Mouse (Mus musculus) olfactory bulb, adult 2 months (tissue): ENCODE data around the gene Sar1a.

Experiments used
- CTCF ChIP-seq: fragments of 200-500 bp; IDR thresholded peaks from 2 replicates; pipeline ENCODE4 v1.5.1; 2012; ENCODE audit warnings: low read depth, mild to moderate bottlenecking, low read length, moderate library complexity; ENCODE audit not compliant: insufficient read depth
- POLR2A ChIP-seq: fragments of 200-500 bp; IDR thresholded peaks from 2 replicates; pipeline ENCODE4 v1.6.1; 2012; ENCODE audit warnings: mild to moderate bottlenecking, low read depth, low read length, moderate library complexity; ENCODE audit not compliant: insufficient read depth

- TF ChIP-seq CTCF (no peak), POLR2A (no peak)
Measured at GRCm38 (mm10) chr10:61670758-61671157, 9.3 kb upstream of the Sar1a start.
